Mouse (Mus musculus) cerebellum, postnatal 10 days (tissue): Measurements from ENCODE around the gene Cyp2c69.
"Not testable (repeated sequence)": the region's sequence is repeated elsewhere in the genome, so short reads cannot be mapped to it uniquely, and the experiment has no call there.

Experiments used
- DNase-seq, 2 experiments: peaks; one replicate each; pipeline ENCODE4 v3.0.0; 2021; ENCODE audit warnings: mixed read lengths in 2 of 2

The Cyp2c69 gene

DNA sequence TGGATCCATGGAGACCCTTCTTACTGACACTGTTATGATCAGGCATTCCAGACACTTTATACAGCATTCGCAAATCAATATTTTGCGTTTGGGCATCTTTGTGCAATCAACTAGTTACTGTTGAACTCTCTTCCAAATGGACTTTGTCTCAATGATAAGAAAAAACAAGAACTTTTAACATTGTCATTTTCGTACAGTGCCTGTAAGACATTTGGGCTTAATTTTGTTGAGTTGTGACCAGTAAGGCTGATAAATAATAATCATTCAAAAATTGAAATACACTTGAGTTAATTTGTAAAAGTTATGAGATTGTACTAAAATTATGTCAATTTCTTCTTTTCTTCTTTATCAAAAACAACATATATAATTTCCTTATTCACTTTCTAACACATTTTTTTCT lies at the start of gene Cyp2c69:
Gene Cyp2c69, minus strand, starts transcription at position 101 of the 400 bp plus-strand sequence.
- DNase-seq, result not testable (repeated sequence)

DNA sequence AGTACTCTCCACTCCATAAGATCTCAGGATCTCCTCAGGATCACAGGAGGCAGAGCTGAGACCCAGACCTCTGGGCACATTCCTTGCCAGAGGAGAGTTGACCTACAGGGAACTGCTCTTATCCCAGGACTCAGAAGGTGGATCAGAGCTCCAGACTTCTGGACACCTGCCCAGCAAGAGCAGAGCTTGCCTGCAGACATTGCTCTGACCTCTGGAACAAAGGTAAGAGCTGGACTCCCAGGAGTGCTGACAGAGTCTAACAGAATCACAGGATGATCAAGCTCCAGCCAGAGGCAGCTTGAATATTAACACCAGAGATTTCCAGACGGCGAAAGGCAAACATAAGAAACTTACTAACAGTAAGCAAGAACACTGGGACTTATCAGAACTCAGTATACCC lies 48.8 kb upstream of the Cyp2c69 start:
- DNase-seq, result no peak

DNA sequence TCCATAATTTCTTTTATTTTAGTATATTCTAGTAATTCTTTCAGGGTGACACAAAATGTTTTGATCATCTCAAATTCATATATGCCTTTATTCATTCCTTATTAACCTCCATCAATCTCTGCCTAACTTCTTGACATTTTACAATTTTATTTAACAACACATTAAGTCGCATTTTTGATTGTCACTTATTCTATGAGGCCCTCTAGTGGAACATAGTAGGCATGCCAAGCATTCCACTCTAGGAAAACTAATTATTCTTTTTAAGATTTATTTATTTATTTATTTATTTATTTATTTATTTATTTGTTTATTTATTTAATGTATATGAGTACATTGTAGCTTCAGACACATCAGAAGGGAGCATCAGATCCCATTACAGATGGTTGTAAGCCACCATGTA lies 43.4 kb upstream of the Cyp2c69 start:
- DNase-seq, result no peak

DNA sequence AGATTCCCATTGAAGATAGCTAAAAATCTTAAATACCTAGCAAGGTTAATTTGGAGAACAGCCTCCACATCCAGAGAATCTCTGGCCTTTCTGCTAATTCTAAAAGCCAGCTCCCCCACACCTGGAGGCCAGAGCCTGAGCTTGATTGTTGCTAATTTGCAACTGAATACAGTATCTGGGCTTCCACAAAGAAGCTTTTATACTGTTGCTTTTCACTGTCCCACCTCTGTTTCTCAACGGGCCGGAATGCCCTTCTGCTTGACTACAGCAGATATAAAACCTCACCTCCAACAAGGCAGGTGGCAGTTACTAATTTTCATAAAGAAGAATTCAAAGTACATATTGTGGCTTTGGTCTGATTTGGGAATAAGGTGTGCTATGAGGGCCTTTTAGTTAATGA lies 15.1 kb upstream of the Cyp2c69 start:
- DNase-seq, result no peak

DNA sequence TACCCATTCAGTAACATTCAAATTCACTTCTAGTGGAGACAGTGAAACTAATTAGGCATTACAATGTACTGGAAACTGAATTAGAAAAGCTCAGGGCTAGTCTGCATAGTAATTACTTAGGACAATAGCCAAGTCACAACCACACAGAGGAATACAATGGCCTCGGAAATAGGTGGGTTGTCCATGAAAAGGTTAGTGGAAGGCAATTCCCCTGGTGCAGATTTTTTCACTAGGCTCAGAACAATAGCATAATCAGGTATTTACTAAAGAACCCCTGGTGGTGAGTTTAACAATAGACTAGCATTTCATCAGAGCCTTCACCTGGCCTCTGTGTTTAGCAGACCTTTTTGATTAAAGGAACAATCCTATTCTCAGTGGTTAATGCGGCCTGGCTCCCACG lies 3.5 kb upstream of the Cyp2c69 start:
- not testable (repeated sequence) for DNase-seq

DNA sequence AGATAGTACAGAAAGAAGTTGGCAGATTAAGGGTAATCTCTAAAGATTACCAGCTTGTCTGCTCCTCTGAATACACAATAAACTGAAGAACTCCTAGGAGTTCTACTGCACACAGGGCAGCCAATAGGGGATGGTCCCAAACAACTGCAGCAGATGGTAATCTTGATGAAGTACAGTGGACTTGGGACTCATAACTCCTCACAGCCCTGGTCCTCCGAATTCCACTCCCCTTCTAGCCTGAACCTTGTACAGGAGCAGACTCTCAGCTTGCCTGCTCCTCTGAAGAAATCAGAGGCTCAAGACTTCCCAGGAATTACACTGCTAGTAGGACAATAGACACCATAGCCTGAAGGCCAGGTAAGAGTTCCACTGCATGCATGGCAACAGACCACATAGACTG lies 20.5 kb downstream of the Cyp2c69 start:
- DNase-seq, result no peak

DNA sequence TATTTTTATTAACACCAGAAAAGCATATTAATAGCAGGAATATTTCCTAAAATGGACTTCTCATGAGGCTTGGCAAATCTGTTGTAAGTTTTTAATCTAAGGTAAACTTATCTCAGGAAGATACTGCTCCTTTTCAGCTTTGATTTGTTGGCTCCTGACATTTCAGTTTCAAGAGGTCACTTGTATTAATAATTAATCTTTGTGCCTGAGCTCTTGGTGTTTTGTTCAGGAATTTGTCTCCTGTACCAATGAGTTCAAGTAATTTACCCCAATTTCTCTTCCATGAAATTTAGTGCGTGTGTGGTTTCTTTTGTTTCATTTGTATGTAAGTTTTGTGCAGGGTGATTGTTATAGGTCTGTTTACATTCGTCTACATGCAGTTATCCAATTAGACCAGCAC lies 65.7 kb downstream of the Cyp2c69 start:
- not testable (repeated sequence) for DNase-seq

DNA sequence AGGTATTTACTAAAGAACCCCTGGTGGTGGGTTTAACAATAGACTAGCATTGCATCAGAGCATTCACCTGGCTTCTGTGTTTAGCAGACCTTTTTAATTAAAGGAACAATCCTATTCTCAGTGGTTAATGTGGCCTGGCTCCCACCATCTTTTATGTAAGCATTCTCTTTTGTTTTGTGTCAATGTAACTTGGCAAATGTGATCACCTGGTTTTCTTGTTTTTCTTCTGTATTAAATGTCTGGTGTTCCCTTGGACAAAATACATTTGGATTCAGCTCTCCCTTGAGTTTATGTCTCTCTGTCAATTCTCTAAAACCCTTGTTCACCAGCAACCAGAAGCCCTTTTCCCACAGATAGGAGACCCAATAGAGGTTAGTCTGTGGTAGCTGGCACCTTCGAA lies 70.2 kb downstream of the Cyp2c69 start:
- not testable (repeated sequence) for DNase-seq

DNA sequence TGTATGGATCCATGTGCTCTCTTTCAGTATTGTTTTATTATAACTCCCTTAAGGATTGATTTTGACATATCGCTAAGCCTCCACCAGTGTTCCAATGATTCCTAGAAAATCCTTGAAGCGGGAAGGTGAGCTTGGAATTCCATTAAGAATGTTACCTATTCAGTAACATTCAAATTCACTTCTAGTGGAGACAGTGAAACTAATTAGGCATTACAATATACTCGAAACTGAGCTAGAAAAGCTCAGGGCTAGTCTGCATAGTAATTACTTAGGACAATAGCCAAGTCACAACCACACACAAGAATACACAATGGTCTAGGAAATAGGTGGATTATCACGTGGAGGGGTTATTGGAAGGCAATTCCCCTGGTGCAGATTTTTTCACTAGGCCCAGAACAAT lies 70.6 kb downstream of the Cyp2c69 start:
- DNase-seq, result not testable (repeated sequence)

DNA sequence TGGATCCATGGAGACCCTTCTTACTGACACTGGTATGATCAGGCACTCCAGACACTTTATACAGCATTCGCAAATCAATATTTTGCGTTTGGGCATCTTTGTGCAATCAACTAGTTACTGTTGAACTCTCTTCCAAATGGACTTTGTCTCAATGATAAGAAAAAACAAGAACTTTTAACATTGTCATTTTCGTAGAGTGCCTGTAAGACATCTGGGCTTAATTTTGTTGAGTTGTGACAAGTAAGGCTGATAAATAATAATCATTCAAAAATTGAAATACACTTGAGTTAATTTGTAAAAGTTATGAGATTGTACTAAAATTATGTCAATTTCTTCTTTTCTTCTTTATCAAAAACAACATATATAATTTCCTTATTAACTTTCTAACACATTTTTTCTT lies 73.9 kb downstream of the Cyp2c69 start, which contains the start of gene Cyp2c40:
Gene Cyp2c40, minus strand, starts transcription at position 101 of the 400 bp plus-strand sequence.
- DNase-seq, result not testable (repeated sequence)
